Mouse (Mus musculus) embryonic fibroblast, embryonic 13.5 days (primary cell): ENCODE results near the gene Il17re.

ENCODE experiments used
- CTCF ChIP-seq: IDR thresholded peaks from 2 replicates; pipeline ENCODE4 v1.5.1; 2011; ENCODE audit warnings: mild to moderate bottlenecking, control low read depth, low read length, moderate library complexity, borderline replicate concordance; ENCODE audit not compliant: insufficient read depth
- POLR2A ChIP-seq: IDR thresholded peaks from 2 replicates; pipeline ENCODE4 v1.6.1; 2011; ENCODE audit warnings: low read depth, mild to moderate bottlenecking, control low read depth, low read length, moderate library complexity

GRCm38 (mm10) chr6:113457952-113458534 is at the start of gene Il17re:
- TF ChIP-seq CTCF (no peak), POLR2A (no peak)
